Mouse (Mus musculus) heart, embryonic 10.5 days (tissue): ENCODE measurements around the gene Kcnj13. TPM values are rescaled to one million over a fixed set of nuclear protein-coding genes. Genes with fewer than 3 reads are reported as not detected.

Experiments used
- DNase-seq: peaks from one replicate; pipeline ENCODE4 v3.0.0-alpha.2; 2017; ENCODE audit warnings: low spot score
- H3K27ac ChIP-seq: fragments of 300-500 bp; sonication (generic); 2 replicates; pipeline ENCODE4 v1.5.1; 2016; ENCODE audit warnings: mild to moderate bottlenecking
- H3K27me3 ChIP-seq: fragments of 300-500 bp; sonication (generic); 2 replicates; pipeline ENCODE4 v1.6.1; 2016; ENCODE audit warnings: mild to moderate bottlenecking; ENCODE audit not compliant: poor library complexity, insufficient read depth, severe bottlenecking
- H3K36me3 ChIP-seq: fragments of 300-500 bp; sonication (generic); 2 replicates; pipeline ENCODE4 v1.6.1; 2016; ENCODE audit warnings: mild to moderate bottlenecking, moderate library complexity
- H3K4me1 ChIP-seq: fragments of 300-500 bp; sonication (generic); 2 replicates; pipeline ENCODE4 v1.6.1; 2016; ENCODE audit warnings: mild to moderate bottlenecking
- H3K4me3 ChIP-seq: fragments of 300-500 bp; sonication (generic); 2 replicates; pipeline ENCODE4 v1.5.1; 2016; ENCODE audit warnings: mild to moderate bottlenecking, moderate library complexity
- H3K9me3 ChIP-seq: fragments of 300-500 bp; sonication (generic); 2 replicates; pipeline ENCODE4 v1.6.1; 2016; ENCODE audit warnings: mild to moderate bottlenecking, moderate library complexity
- WGBS: fragments of 180-500 bp; shearing (Covaris S2); methylation state at CpG from one replicate; pipeline ENCODE4 v1.1.7; 2016; 5-methylcytosine and 5-hydroxymethylcytosine counted together
- polyA plus RNA-seq: library from polyadenylated mRNA; unstranded; fragments of >200 nt; fragmentation: Nextera tagmentation; extraction: Ambion mirVana; gene quantifications from 2 replicates; pipeline ENCODE4 v1.2.1, GENCODE M21; 2016

Gene Kcnj13
- polyA plus RNA-seq, 1 experiment from 2014 or later, result 1.0 TPM

DNA sequence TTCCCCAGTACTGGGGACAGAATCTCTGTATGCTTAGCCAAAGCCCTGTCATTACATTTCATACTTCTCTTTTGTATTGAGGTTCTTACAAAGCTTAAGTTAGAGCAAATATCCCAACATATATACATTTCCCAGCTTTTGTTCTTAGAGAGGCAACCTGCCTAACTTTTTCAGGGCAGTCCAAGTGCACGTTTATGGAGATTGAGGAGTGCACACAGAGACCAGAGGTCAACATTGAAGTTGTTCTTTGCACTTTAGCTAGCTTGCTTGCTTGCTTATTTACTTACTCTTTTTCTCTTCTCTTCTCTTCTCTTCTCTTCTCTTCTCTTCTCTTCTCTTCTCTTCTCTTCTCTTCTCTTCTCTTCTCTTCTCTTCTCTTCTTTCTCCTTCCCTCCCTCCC, 34.3 kb downstream of the Kcnj13 start:
- 82% methylated on average over 1 of the region's 1 CpGs for WGBS
- peaks cover 14% of the 10 kb centered on the region for H3K36me3 ChIP-seq
- no peak for DNase-seq

DNA sequence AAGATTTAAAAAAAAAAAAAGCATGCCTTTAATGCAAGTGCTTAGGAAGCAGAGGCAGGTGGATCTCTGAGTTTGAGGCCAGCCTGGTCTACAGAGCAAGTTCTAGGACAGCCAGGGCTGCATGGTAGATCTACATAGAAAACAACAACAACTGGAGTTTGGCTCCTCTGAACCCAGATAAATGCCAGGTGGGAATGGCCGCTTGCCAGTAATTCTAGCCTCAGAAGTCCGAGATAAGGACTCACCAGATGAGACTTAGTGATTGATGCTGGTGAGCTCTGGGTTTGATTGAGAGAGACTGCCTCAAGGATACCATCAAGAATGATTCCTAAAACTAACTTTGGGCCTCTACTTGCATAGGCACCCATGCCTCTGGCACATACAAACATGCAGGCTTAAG, 44.0 kb downstream of the Kcnj13 start:
- no peaks in the 10 kb centered on the region for H3K27me3 ChIP-seq
- no peak overlapping the region for H3K4me3 ChIP-seq
- WGBS, result 77% methylated on average over 2 of the region's 2 CpGs
- H3K4me1 ChIP-seq, result no peaks in the 10 kb centered on the region
- H3K9me3 ChIP-seq, result no peaks in the 10 kb centered on the region
- 0 out of 2 replicates have a peak, but pooled peaks cover 12% of the 10 kb centered on the region for H3K36me3 ChIP-seq
- DNase-seq, result no peak
- H3K27ac ChIP-seq, result no peak overlapping the region

More for the DNA sequence above, 34.3 kb downstream of the Kcnj13 start:
- H3K9me3 ChIP-seq, result no peaks in the 10 kb centered on the region
- no peak overlapping the region for H3K4me3 ChIP-seq
- no peak overlapping the region for H3K27ac ChIP-seq
- H3K4me1 ChIP-seq, result no peaks in the 10 kb centered on the region
- no peaks in the 10 kb centered on the region for H3K27me3 ChIP-seq

Other genes starting within 250 kb of the Kcnj13 start
- 0.09 and 0.10 TPM in 2 replicates for gene Ecel1, start 238.2 kb downstream of the Kcnj13 start, polyA plus RNA-seq
- gene Prss56, start 211.4 kb downstream of the Kcnj13 start, polyA plus RNA-seq, result not detected in 2 replicates
- gene Chrnd, start 204.1 kb downstream of the Kcnj13 start, polyA plus RNA-seq, result 0.09 and 0.13 TPM in 2 replicates
- 0.34 and 0.96 TPM in 2 replicates for gene Chrng, start 190.1 kb downstream of the Kcnj13 start, polyA plus RNA-seq
- 153 and 174 TPM in 2 replicates for gene Eif4e2, start 180.8 kb downstream of the Kcnj13 start, polyA plus RNA-seq
- gene Efhd1, start 130.4 kb downstream of the Kcnj13 start, polyA plus RNA-seq, result 0.44 and 0.86 TPM in 2 replicates
- gene Gigyf2, start 67.7 kb downstream of the Kcnj13 start, polyA plus RNA-seq, result 33.0 and 38.2 TPM in 2 replicates
- gene Snorc, start 75.5 kb upstream of the Kcnj13 start, polyA plus RNA-seq, result not detected in 2 replicates
- gene Neu2, start 115.2 kb upstream of the Kcnj13 start, polyA plus RNA-seq, result 0.18 TPM in 1 of 2 replicates, not detected in the other
- 0.20 and 0.88 TPM in 2 replicates for gene Ngef, start 179.1 kb upstream of the Kcnj13 start, polyA plus RNA-seq
- gene Inpp5d, start 225.6 kb upstream of the Kcnj13 start, polyA plus RNA-seq, result 5.1 and 6.0 TPM in 2 replicates